Mouse (Mus musculus) induced T-regulatory cell, adult 2 months (primary cell): ENCODE measurements around the gene Cuedc1.

Experiments used
- DNase-seq: peaks from one replicate; pipeline ENCODE4 v3.0.0-alpha.2; 2012; ENCODE audit warnings: low read depth

The Cuedc1 gene

GRCm38 (mm10) chr11:88118817-88119642, 21.2 kb downstream of the Cuedc1 start:
- DNase-seq = no peak

DNA sequence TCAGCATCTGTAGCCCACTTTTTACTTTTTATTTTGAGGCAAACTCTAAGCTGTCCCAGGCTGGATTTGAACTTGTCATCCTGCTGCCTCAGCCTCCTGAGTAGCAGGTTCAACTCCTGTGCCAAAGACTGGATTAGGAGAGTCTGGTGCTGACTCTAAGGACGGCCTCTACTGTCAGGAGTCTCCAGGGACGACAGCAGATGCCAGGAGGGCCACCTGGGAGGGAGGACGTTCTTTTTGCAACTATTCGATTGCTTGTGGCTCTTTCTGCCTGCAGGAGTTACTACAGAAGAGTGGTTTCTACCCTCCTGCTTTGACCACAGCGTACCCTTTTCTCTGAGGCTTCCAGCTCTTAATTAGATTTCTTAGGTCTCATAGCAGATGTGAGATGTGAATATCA, 24.7 kb downstream of the Cuedc1 start:
- no peak for DNase-seq

- DNase-seq = no peak
Measured at GRCm38 (mm10) chr11:88123021-88123420, 25.2 kb downstream of the Cuedc1 start.

DNA sequence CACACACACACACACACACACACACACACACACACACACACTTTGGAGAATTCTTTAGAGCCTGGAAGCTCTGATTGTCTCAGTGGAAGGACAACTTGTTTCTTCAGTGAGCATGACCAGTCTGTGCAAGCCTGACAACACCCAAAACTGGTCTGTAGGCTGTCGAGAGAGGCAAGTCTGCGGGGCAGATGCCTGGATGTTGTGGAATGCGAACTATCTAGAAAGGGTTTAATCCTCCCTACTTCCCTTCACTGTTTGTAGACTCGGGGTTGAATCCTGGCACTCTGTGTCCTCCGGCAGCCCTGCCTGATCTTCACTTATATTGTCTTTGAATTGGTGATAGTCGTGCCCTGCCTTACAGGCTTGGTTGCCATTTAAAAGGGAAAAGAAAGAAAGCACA, 25.9 kb downstream of the Cuedc1 start:
- DNase-seq = no peak

DNA sequence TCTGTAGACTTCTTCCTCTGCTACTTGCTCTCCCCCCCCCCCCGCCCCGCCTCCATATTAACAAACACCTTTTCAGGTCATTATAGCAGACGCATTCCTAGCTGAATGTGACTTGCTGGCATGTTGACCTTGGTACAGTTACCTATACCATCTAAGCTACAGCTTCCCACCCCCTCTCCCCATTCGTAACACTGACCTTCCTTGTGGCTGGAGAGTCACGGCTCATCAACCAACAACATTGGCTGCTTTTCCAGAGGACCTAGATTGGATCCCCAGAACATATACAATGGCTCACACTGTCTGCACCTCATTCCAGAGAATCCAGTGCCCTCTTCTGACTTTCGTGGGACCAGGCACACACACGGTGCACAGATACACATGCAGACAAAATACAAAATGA, 27.6 kb downstream of the Cuedc1 start:
- no peak for DNase-seq

DNA sequence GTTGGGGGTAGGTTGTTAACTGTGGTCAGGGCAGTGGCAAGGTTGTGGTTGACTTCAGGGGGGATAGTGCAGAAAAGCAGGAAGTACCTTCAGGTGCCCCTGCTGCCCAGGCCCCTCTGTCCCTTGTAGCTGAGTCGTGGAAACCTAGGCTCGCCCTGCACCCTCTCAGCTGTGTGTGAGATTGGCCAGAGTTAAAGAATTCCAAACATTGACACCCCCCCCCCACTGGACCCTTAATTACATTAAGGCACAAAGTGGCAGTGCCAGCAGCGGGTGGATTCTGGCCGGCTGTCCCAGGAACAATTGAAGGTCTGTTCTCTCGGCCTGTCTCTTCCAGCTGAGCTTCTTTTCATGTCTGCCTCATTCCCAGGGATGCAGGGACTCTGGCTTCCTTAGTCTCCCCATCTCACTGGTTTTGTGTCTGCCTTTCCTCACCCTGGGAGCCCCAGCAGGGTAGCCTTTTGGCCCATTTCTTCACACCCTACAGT, 28.5 kb downstream of the Cuedc1 start:
- no peak for DNase-seq

DNA sequence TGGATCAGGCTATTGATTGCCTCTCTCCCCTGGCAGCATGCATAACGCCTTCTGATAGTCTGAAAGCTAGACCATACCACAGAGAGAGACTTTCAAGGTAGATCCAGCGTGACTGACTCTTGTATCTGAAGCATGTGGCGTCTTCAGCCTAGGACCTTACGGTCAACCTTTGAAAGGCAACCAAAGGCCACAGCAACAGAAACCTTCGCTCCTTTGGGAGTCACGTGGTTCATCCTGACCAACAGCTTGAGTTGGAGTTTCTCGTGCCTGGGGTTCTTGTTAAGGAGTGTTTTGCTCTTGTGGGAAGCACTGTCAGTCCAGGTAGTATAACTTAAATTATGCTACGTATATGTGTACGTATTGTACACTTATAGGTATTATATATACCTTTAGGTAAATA, 30.6 kb downstream of the Cuedc1 start:
- DNase-seq = no peak

DNA sequence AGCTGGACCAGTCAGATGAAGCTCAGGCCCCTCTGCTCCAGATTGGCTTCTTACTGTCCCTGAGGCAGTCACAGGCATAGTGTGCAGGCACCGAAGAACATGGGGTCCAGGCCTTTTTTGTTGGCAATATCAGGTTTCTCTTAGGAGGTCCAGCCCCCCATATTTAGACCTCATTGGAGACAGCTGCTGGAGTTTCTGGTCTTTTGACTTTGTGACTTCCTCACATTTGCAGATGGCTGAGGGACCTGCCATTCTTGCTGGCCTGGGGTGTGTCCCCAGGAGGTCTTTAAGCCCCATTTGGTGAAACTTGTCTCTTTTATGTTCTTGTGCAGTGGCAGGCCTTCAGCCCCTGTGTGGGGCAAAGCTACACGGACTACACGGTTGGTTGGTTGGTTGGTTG, 31.4 kb downstream of the Cuedc1 start:
- no peak for DNase-seq

DNA sequence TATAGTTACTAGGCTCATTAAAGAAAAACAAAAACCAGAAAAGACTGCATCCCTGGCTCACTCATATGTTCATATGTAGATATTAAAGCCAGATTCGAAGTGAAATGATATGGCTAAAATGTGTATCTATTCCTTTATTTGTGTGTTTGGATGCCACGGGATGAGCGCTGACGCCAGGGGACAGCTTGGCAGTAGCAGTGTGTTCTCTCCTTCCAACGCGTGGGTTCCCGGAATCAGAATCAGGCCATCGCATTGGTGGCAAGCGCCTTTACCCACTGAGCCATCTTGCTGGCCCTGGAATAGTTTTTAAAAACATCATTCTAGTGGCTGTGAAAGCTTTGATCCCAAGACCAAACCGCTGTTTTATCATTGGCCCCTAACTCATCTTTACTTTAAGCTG, 32.1 kb downstream of the Cuedc1 start:
- no peak for DNase-seq

DNA sequence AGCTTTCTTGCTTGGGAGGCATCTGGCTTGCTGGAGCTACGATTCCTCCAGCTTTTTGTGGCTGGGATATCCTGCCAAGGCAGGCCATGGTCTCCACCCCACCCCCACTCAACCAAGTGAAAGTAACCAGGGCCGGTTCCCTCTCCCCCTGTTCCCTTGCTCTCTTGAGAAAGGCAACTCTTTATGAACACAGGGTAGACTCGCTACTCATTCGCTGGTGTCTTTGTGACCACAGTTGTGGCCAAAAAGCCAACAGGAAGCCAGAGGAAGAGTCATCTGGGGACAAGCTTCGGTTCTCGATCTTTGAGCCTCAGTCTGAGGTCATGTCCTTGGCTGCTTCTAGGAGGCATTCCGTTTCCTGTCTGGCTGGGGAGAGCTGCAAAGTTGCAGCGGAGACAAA, 34.0 kb downstream of the Cuedc1 start:
- peak; percentile 63 for DNase-seq

- DNase-seq = no peak
Measured at GRCm38 (mm10) chr11:88135218-88135617, 37.4 kb downstream of the Cuedc1 start.

DNA sequence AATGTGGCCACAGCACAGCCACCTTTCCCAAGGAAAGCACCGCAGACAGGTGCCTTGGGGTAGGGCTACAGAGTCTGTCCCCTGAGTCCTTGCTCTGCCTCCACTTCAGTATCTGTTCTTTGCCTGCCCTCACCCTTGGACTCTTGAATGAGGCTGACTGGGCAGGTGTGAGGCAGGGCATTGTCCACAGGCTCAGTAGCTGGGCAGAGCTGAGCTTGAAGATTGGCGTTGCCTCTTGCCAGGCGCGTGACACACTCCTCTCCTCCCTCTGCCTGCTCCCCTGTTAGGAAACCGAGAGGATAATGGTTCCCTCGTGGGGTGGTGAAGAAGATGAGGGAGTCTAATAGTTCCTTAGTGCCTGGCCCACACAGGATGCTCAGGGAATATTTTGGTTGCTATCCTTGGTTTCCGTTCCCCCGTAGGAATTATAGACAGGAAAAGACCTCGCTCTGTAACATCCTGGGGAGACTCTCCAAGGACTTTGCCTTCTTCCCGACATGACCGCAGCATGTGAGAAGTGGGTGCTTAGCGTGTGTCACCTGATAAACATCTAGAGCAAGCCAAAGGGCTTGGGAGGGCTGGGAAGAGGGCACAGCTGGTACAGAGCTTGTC, 40.1 kb downstream of the Cuedc1 start:
- DNase-seq = no peak

GRCm38 (mm10) chr11:88139256-88139861, 41.5 kb downstream of the Cuedc1 start:
- DNase-seq = no peak

- DNase-seq = no peak
Measured at GRCm38 (mm10) chr11:88140066-88141060, 42.5 kb downstream of the Cuedc1 start.

DNA sequence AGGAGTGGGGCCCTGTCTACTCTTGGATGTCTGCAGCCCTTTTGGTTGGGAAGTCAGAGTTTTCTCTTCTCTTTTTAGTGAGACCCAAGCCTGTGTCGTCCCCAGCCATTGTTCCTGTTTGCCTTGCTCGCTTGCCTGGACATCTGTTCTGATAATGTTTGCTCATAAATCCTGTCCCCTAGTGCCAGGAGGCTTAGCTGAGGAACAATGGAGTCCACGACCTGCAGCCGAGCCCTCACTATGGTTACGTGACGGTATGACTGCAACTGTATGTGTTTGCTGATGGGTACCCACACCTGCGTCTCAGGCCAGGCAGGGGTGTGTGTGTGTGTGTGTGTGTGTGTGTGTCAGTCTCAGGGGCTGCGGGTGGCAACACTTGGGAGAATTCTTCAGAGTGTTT, 44.5 kb downstream of the Cuedc1 start:
- no peak for DNase-seq

GRCm38 (mm10) chr11:88144100-88144499, 46.2 kb downstream of the Cuedc1 start:
- DNase-seq = no peak

GRCm38 (mm10) chr11:88145214-88146006, 47.6 kb downstream of the Cuedc1 start:
- DNase-seq = peak; percentile 80

- no peak for DNase-seq
Measured at GRCm38 (mm10) chr11:88146264-88147060, 48.6 kb downstream of the Cuedc1 start.

- DNase-seq = no peak
Measured at GRCm38 (mm10) chr11:88147388-88147787, 49.5 kb downstream of the Cuedc1 start.

- DNase-seq = no peak
Measured at GRCm38 (mm10) chr11:88148015-88148637, 50.3 kb downstream of the Cuedc1 start.
